Mouse (Mus musculus) lung, embryonic 14.5 days (tissue): ENCODE measurements around the gene Mdga1. TPM values are rescaled to one million over a fixed set of nuclear protein-coding genes. Genes with fewer than 3 reads are reported as not detected.

Experiments
- ATAC-seq: fragments of 200-750 bp; cut with Nextera tagmentation; 2 replicates; pipeline ENCODE4 v1.8.0; 2017; ENCODE audit warnings: mild to moderate bottlenecking, moderate TSS enrichment, moderate library complexity; ENCODE audit not compliant: insufficient read depth
- DNase-seq: peaks from one replicate; pipeline ENCODE4 v3.0.0-alpha.2; 2015
- H3K27ac ChIP-seq: fragments of 300-500 bp; sonication (generic); 2 replicates; pipeline ENCODE4 v1.5.1; 2014; ENCODE audit warnings: low read depth, mild to moderate bottlenecking, moderate library complexity
- H3K27me3 ChIP-seq: fragments of 300-500 bp; sonication (generic); 2 replicates; pipeline ENCODE4 v1.6.1; 2014; ENCODE audit warnings: low read length, control low read depth; ENCODE audit not compliant: insufficient read depth
- H3K36me3 ChIP-seq: fragments of 300-500 bp; sonication (generic); 2 replicates; pipeline ENCODE4 v1.6.1; 2014; ENCODE audit warnings: control low read depth; ENCODE audit not compliant: insufficient read depth
- H3K4me1 ChIP-seq: fragments of 300-500 bp; sonication (generic); 2 replicates; pipeline ENCODE4 v1.6.1; 2014; ENCODE audit warnings: antibody characterized with exemption, control low read depth; ENCODE audit not compliant: insufficient read depth
- H3K4me2 ChIP-seq: fragments of 300-500 bp; sonication (generic); 2 replicates; pipeline ENCODE4 v1.6.1; 2014; ENCODE audit warnings: mild to moderate bottlenecking
- H3K4me3 ChIP-seq: fragments of 300-500 bp; sonication (generic); 2 replicates; pipeline ENCODE4 v1.5.1; 2014; ENCODE audit warnings: low read depth, low read length
- H3K9ac ChIP-seq: fragments of 300-500 bp; sonication (generic); 2 replicates; pipeline ENCODE4 v1.6.1; 2014
- H3K9me3 ChIP-seq: fragments of 300-500 bp; sonication (generic); 2 replicates; pipeline ENCODE4 v1.6.1; 2016; ENCODE audit warnings: low read depth, low read length, control low read depth
- CTCF ChIP-seq: IDR thresholded peaks from 2 replicates; pipeline ENCODE4 v1.5.1; 2016; ENCODE audit warnings: antibody characterized with exemption, low read depth
- WGBS: fragments of 180-500 bp; shearing (Covaris S2); extraction: QIAGEN DNeasy Blood & Tissue Kit; methylation state at CpG from one replicate; pipeline ENCODE4 v1.1.7; 2014; 5-methylcytosine and 5-hydroxymethylcytosine counted together
- polyA plus RNA-seq: library from polyadenylated mRNA; unstranded; fragments of >200 nt; fragmentation: Nextera tagmentation; extraction: Ambion mirVana; gene quantifications from 2 replicates; pipeline ENCODE4 v1.2.1, GENCODE M21; 2014

The Mdga1 gene
- polyA plus RNA-seq = 4.7 and 8.9 TPM in 2 replicates

DNA sequence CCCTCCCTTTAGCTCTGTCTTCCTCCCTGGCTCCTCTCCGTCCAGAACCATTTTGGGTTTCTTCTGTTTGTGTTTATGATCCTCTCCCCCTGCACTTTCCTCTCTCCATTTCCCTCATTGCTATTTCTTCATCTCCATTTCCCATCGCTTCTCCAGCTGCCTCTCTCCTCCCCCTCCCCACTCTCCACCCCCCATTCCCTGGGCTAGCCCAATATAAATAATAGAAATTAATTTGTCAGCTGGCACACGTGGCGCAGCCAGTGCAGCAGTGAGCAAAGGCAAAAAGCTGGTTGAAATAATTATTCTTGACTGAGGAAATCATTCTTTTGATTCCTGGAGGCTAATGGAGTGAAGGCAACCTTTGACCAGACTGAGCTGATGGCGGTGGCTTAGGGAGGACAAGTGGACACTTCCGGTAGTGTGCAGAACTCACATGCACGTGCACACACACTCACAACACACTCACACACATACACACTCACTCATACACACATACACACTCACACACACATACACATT is at the start of gene Mdga1:
Mdga1 (minus strand) TSS at position 51 of the 519 bp plus-strand sequence.
- Histone ChIP-seq H3K9ac (no peak within 1 kb of the TSS), H3K9me3 (no peaks in the 10 kb centered on the region), H3K4me2 (no peak within 1 kb of the TSS), H3K4me3 (no peak within 1 kb of the TSS), H3K27ac (no peak within 1 kb of the TSS), H3K4me1 (no peaks in the 10 kb centered on the region), H3K36me3 (no peaks in the 10 kb centered on the region), H3K27me3 (peaks cover 6% of the 10 kb centered on the region; the same call in 1 of the 2 replicates)
- DNase-seq = no peak
- 62% methylated on average over 7 of the region's 7 CpGs for WGBS
- ATAC-seq = no peak
- no peak for TF ChIP-seq CTCF

DNA sequence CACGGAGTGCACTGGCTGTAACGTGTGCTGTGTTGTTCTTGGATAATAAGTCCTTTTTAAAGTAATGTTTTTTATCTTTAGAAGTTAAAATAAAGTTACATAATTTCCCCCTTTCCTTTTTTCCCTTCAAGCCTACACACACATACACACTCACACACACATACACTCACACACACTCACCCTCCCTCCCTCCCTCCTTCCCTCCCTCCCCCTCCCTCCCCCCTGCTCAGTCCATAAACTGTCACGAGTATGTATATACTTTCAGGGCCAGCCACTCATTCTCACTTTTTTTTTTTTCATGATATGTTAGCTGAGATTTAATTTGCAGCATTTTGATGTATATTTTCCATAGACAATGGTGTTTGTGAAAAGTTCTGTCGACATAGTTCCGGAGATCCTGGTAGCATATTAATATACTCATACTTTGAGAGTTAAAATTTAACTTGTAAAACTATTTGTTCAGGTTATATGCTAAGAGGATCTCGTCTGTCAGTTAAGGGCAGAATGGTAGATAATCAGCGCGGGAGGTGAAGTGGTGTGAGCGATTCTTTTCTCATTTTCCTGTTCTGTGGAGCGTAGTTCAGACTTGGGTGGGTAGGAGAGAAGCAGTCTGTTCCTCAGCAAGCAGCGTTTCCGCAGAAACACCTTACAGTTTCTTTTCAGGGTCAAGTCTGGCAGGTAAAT is 49.2 kb upstream of the Mdga1 start:
- H3K9ac ChIP-seq = no peak overlapping the region
- no peaks in the 10 kb centered on the region for H3K36me3 ChIP-seq
- H3K27me3 ChIP-seq = no peaks in the 10 kb centered on the region
- 33% methylated on average over 12 of the region's 12 CpGs for WGBS
- peaks cover 9% of the 10 kb centered on the region; the same call in 1 of the 2 replicates for H3K4me1 ChIP-seq
- DNase-seq (no peak), ATAC-seq (no peak)
- H3K9me3 ChIP-seq = no peaks in the 10 kb centered on the region
- 0 out of 2 replicates have a peak overlapping the region, but pooled peaks have one; percentile 52 for H3K27ac ChIP-seq
- no peak overlapping the region for H3K4me2 ChIP-seq
- TF ChIP-seq CTCF = no peak
- H3K4me3 ChIP-seq = no peak overlapping the region

DNA sequence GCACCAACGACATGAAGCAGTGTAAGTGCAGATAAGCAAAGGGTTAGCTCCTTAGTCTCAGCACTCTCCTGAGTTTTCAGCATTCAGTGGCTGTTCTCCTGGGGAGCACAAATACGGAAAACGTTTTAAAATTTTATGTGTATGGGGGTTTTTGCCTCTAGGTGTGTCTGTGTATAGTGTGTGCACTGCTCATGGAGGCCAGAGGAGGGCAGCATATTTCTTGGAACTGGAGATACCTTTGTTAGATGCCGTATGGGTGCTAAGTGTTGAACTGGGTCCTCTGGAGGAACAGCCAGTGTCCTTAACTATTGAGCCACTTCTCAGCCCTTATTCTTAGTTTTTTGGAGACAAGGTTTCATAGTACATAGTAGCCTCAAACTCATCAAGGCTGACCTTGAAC is 44.8 kb upstream of the Mdga1 start:
- peak; percentile 35; the same call in 1 of the 2 replicates for TF ChIP-seq CTCF
- Histone ChIP-seq H3K4me1 (peaks cover 7% of the 10 kb centered on the region; the same call in 1 of the 2 replicates), H3K4me3 (no peak overlapping the region), H3K9ac (no peak overlapping the region), H3K36me3 (no peaks in the 10 kb centered on the region; the same call in 1 of the 2 replicates), H3K27me3 (no peaks in the 10 kb centered on the region), H3K9me3 (no peaks in the 10 kb centered on the region), H3K4me2 (no peak overlapping the region), H3K27ac (no peak overlapping the region)
- ATAC-seq (no peak), DNase-seq (no peak)
- WGBS = 94% methylated on average over 4 of the region's 4 CpGs

DNA sequence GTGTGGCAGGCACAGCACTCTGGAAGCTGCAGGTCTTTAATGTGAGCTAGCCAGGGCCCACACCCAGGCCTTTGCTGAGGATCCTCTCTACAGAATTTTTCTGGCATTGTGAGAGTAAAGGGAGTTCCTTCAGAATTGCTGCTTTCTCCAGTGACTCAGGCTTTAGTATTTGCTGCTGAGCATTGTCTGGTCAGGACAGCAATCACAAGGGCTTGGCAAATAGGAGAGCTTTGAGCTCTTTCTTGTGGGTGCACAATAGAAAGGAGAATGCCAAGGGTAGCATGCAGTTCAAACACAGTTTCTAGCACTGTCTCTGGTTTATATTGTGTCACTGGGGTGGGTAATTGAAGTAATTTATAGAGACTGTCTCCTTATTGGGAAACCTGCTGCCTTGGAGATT is 38.5 kb upstream of the Mdga1 start:
- DNase-seq = no peak
- H3K4me1 ChIP-seq = peaks cover 24% of the 10 kb centered on the region
- TF ChIP-seq CTCF = no peak
- 0 out of 2 replicates have a peak overlapping the region, but pooled peaks have one; percentile 18 for H3K27ac ChIP-seq
- peak overlapping the region; percentile 6; the same call in 1 of the 2 replicates for H3K9ac ChIP-seq
- H3K36me3 ChIP-seq = no peaks in the 10 kb centered on the region
- no peak for ATAC-seq
- H3K27me3 ChIP-seq = no peaks in the 10 kb centered on the region
- H3K9me3 ChIP-seq = no peaks in the 10 kb centered on the region
- no peak overlapping the region for H3K4me3 ChIP-seq
- peak overlapping the region; percentile 27; the same call in 1 of the 2 replicates for H3K4me2 ChIP-seq

DNA sequence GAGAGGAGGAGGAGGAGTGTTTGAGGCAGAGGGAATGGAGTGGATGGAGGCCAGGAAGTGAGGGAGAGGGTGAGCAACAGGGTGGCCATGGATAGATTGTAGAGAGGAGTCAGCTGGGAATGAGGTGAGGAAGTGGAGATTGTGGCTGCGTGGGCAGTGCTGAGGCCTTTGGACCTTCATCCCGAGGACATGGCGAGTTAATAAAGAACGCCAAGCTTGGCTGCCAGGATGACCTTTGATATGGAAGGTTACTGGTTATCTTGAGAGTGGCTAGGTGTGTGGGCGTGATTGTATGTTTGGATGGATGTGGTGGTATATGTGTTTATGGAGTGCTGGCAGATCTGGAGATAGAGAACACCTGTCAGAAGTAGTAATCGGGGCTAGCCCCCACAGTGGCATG is 38.0 kb upstream of the Mdga1 start:
- peak overlapping the region; percentile 27; the same call in 1 of the 2 replicates for H3K4me2 ChIP-seq
- H3K9ac ChIP-seq = no peak overlapping the region; the same call in 1 of the 2 replicates
- DNase-seq (no peak), ATAC-seq (no peak)
- 41% methylated on average over 6 of the region's 6 CpGs for whole genome bisulfite sequencing
- no peaks in the 10 kb centered on the region for H3K36me3 ChIP-seq
- no peaks in the 10 kb centered on the region for H3K27me3 ChIP-seq
- peaks cover 24% of the 10 kb centered on the region for H3K4me1 ChIP-seq
- no peak for TF ChIP-seq CTCF
- no peak overlapping the region for H3K4me3 ChIP-seq
- H3K27ac ChIP-seq = no peak overlapping the region
- no peaks in the 10 kb centered on the region for H3K9me3 ChIP-seq

DNA sequence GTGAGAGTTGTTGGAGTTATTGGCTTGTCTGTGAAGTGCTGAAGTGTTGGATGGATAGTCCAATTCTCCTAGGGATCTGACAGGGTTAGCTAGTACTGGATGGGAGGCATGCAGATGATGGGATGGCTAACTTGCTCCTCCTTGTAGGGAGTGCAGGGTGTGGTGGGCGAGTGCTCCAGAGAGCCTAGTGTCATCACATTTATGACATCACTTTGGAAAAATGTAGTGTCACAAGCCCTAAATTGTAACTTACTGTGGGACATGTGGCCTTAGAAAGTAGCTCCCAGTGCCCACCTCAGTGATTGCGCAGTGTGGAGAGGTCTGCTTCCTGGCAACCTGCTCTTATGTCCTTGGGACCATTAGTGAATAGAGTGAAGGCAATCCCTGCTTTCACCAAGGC is 37.0 kb upstream of the Mdga1 start:
- no peak for TF ChIP-seq CTCF
- H3K4me1 ChIP-seq = peaks cover 24% of the 10 kb centered on the region
- H3K9ac ChIP-seq = no peak overlapping the region
- peak overlapping the region; percentile 77 for H3K4me2 ChIP-seq
- H3K9me3 ChIP-seq = no peaks in the 10 kb centered on the region
- no peak overlapping the region for H3K27ac ChIP-seq
- 73% methylated on average over 2 of the region's 2 CpGs for WGBS
- ATAC-seq = no peak
- H3K27me3 ChIP-seq = no peaks in the 10 kb centered on the region
- H3K4me3 ChIP-seq = peak overlapping the region; percentile 93; the same call in 1 of the 2 replicates
- no peaks in the 10 kb centered on the region for H3K36me3 ChIP-seq
- DNase-seq = no peak

DNA sequence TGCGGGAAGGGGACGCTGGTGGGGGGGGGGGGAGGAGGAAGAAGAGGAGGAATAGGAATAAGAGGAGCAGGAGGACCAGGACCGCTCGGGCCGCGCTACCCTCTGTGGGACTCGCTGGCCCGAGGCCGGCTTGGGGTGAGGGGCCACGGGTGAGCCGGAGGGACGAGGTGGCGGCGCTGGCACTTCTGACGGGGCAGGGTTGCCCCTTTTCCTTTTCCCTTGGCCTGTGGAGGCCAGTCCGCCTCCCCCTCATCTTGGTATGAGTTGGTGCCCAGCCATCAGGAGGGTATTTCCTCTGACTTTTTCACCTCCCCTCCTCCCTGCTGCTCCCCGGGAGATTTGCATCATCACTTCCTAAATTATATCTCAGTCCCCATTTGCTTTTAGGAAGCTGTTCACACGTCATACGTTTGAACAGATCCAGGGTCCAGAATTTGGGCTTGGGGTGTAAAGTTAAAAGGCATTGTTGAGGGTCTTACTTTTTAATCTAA is 35.6 kb upstream of the Mdga1 start:
- Histone ChIP-seq H3K27me3 (no peaks in the 10 kb centered on the region), H3K4me2 (peak overlapping the region; percentile 77), H3K4me1 (peaks cover 24% of the 10 kb centered on the region), H3K36me3 (no peaks in the 10 kb centered on the region), H3K27ac (peak overlapping the region; percentile 100), H3K4me3 (peak overlapping the region; percentile 93), H3K9ac (peak overlapping the region; percentile 97), H3K9me3 (no peaks in the 10 kb centered on the region)
- WGBS = 0% methylated on average over 14 of the region's 19 CpGs
- TF ChIP-seq CTCF = no peak
- ATAC-seq (peak; percentile 24; the same call in 1 of the 2 replicates), DNase-seq (peak; percentile 52)
